Mouse (Mus musculus) effector memory CD4-positive, alpha-beta T cell, adult 5 months (primary cell): ENCODE results near the gene Zfp454. TPM values are rescaled to one million over a fixed set of nuclear protein-coding genes. Genes with fewer than 3 reads are reported as not detected.

Source experiments
- polyA plus RNA-seq: library from polyadenylated mRNA; unstranded; fragments of 100-300 nt; shearing (Covaris generic); gene quantifications from one replicate; pipeline ENCODE4 v1.2.1, GENCODE M21; 2017

Zfp454 gene
- polyA plus RNA-seq: not detected

DNA sequence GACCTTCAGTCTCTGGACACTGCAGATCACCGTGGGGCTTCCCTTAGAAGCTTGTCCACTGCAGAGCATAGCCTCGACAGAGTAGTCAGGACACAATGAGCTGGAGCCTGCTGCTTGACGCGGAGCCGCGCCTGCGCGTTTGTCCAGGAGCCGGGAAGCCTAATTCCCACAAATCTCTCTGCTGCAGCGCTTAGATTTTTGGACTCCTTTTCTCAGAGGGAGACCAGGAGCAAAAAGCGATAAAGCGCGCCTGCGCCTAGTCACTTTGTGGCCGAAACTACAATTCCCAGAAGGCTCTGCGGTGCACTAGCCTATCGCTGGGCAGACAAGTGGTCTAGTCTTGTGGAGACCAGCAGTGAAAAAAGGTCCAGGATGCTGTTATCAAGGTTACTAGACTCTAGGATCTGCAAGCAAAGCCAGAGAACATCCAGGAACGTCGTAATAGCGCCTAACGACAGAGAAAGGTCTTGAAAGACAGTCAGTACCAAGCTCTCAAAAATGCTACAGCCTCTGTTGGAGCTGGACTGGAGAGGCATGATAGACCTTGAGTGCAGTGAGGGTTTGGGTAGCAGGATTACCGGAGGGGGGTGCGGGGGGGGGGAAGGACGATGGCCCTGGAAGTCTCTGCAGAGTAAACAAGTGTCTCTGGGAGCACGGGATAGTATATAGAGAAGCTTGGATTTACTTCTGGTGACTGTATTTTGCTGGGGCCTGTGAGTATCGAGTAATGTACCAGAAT is at the start of gene Zfp454:
TSS of gene Zfp454 (minus strand) at position 262 of the 739 bp plus-strand sequence.

DNA sequence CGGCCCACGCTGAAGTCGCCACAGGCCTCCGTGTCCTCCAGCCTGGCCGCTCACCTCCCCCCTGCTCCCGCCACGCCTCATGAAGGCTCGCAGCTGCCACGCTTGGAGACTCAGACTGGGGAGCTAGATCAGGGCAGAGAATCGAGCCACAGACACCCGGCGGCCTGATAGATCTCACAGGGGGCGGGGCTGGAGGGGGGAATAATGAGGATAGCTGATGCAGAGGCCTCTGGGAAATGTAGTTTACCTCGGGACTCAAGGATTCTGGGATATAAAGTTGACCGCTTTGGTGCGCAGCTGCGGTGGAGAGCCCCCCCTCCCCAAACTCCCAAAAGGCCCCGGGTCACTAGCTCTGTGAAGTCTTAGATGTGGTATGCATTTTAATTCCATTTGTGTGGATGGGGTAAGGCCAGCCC is 44.0 kb upstream of the Zfp454 start, which contains the start of gene Zfp354b:
TSS of gene Zfp354b (minus strand) at position 183 of the 416 bp plus-strand sequence.

DNA sequence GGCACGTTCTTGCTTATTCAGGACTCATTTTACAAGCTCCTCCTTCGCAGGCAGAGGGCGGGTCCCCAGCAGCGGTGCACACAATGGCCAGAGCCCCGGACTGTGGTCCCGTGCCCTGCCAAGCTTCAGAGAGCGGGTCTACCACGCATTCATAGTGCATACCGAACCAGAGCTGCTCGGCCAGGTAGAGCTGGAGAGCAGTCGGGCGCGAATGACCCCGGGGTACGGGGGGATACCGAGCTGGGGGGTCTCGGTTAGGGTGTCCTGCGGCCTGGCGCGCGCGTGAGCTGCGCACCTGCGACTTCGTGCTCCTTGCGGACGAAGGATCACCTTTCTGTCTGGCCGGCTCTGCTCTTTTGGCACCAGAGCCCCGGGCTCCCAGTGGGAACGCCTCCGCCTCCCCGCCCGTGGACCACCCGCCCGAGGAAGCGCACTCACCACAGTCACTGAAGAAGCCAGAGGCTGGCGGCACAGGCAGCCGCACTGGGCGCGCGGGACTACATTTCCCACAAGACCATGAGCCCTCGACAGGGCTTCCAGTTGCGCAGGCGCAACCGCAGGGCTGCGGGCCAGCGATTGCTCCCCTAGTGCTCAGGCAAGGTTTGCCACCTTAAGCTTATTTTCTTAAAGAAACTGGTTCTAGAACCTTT is 28.3 kb upstream of the Zfp454 start, which contains the start of gene Zfp2:
TSS of gene Zfp2 (minus strand) at position 495 of the 650 bp plus-strand sequence.

DNA sequence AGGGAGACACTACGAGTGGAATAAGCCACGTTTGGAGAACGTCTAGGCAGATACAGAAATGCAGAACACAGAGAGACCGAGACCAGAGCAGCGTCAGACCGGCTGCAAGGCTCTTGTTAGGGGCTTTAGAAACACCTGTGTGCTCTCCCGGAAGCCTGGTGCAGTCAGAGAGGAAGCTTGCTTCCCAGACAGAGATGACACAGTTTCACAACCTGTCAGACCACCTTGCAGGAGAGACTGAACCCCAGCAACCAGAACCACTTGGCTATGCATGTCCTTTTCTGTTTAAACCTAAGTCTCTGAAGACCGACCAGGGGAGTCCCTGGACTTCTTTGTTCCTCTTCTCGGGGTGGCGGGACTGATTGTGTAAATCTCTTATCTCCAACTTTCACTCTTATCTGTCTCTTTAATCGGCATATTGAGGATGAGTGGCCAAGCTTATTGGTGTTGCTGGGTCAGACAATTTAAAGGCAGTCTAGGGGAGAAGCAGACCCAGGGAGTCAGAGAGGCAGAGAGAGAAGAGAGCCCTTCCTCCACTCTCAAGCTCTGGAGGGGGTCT is 37.2 kb downstream of the Zfp454 start, which contains the start of gene Grm6:
TSS of gene Grm6 (plus strand) at position 509 of the 559 bp plus-strand sequence.

DNA sequence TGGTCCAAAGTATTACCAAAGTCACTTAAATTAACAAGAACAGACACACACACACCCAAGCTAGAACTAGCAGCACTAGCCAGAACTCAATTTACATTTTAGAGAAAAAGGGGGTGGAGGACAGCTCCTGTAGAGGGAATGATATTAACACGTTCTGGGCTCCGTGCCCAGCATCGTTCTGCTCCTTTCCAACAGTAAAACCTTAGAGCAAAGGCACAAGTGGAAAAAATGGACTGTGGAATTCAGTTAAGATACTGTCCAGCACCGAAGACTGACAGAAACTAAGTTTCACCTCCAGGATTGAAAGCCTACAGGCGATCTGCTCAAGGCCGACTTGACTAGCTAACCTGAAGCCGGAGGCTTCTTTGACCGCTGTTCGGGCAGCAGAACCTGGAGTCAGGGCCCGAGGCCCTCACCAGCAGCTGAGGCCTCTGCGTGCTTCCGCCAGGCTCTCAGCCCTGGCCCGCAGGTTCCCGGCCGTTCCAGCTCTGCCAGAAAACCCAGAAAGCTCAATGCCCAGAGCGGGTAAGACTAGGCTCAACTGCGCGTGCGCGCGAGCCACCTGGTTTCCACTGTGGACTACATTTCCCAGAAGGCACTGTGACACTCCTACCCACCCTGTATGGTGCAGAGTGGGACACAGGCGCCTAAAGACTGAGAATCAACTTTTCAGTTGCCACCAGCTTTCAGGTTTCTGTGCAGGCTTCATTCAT is 46.3 kb downstream of the Zfp454 start, which contains the start of gene Zfp879:
TSS of gene Zfp879 (minus strand) at position 530 of the 713 bp plus-strand sequence.

DNA sequence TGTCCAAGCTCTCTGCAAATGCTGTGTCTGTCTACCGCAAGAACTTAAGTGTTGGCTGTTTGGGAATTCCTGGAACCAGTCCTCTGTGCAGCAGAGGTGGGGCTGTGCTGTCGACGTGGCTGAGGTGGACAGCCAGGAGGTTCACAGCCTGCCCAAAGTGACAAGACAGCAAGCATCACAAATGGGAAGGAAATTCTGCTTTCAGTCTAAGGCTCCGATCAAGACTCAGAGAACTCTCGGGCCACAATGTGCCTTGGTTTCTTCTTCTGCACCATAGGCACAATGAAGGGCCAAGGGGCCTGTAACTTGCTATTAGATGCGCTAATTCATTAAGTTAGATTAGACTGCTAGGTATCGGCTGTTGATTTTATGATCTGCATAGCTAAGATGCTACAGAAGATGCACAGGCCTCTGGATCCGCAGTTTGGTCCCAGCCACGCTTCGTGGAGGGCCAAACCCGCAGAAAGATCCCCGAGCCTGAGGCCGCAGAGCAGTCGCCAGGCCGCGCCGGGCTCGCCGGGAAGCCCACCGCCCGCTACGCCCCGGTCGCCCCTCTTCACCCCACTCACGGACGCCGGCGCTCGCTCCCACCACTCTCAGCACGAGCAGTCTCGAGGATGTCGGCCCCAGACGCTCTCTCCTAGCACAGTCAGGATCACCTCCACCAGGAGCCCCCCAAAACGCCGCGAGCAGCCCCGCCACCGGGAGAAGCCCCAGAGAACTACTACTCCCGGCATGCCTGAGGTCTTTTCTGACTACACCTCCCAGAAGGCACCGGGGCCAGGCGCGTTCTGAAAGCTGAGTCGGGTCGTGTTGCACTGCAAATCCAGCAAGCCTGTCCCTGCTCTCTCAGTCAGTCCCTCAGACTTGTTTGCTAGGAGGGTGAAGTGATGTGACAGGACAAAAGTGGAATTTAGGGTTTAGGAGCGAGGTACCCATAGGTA is 60.2 kb downstream of the Zfp454 start, which contains the start of gene Zfp354c:
TSS of gene Zfp354c (minus strand) at position 715 of the 944 bp plus-strand sequence.

Other genes with a start within 250 kb of the Zfp454 start
- gene Zfp354c, start 59.9 kb downstream of the Zfp454 start, polyA plus RNA-seq: 1.2 TPM
- gene Zfp879, start 46.1 kb downstream of the Zfp454 start, polyA plus RNA-seq: not detected
- not detected for gene Grm6, start 37.0 kb downstream of the Zfp454 start, polyA plus RNA-seq
- not detected for gene Zfp2, start 28.5 kb upstream of the Zfp454 start, polyA plus RNA-seq
- not detected for gene Zfp354b, start 44.0 kb upstream of the Zfp454 start, polyA plus RNA-seq
- not detected for gene 4933414I15Rik, start 56.1 kb upstream of the Zfp454 start, polyA plus RNA-seq
- not detected for gene Prop1, start 66.1 kb upstream of the Zfp454 start, polyA plus RNA-seq
- not detected for gene Olfr1378, start 78.9 kb upstream of the Zfp454 start, polyA plus RNA-seq
- gene Olfr1377, start 94.3 kb upstream of the Zfp454 start, polyA plus RNA-seq: not detected
- gene Olfr51, start 115.9 kb upstream of the Zfp454 start, polyA plus RNA-seq: 0.41 TPM
- not detected for gene Olfr54, start 126.6 kb upstream of the Zfp454 start, polyA plus RNA-seq
- not detected for gene Olfr1375, start 160.5 kb upstream of the Zfp454 start, polyA plus RNA-seq
- gene Zfp354a, start 171.6 kb upstream of the Zfp454 start, polyA plus RNA-seq: not detected